Mouse (Mus musculus): ENCODE results near the gene Ankrd40.
A peak's percentile ranks its signal among the peaks of the same experiment; 100 is the strongest.

Gene Ankrd40

DNA sequence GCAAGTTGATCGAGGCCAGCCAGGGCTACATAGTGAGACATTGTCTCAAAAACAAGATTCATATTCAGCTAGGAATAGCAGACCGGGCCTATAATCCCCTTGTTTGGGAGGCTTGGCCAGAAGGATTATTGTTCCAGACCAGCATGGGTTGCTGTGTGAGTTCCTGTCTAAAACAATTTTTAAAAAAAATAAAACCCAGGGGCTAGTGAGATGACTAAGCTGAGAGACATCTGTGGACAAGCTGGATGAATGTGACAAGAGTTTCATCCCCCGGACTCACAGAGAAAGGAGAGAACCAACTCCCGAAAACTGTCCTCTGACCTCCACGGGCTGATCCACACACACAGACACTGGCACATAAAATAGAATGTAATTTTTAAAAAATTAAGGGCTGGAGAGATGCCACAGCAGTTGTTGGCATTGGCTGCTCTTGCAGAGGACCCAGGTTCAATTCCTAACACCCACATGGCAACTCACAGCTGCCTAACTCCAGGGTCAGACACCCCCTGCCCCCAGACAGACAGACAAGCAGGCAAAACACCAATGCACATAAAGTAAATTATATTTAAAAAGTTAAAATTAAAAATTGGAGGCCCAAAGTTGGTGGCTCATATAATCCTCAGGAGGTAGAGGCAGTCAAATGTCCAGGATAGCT lies 4.4 kb upstream of the Ankrd40 start:
- DNase-seq (ENCODE audit: low spot score in 2 of 2): no peak

DNA sequence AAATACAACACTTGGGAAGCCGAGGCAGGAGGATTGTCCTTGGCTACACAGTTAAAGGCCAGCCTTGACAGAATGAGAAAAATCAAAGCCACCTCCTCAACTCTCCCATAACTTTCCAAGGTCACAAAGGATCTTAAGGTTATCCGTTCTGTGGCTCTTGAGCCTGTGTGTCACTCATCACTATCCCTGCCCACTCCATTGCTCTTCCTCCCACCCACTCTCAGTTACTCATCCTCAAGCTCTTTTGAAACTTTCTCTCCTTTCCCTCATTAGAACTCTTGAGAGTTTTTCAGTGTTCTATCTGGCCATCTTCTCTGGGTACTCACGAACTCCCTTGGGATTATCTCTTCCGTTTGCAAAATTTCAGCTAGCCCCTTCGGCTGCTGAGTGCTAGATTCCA lies 3.2 kb upstream of the Ankrd40 start:
- no peak for DNase-seq (ENCODE audit: low spot score in 2 of 2)

DNA sequence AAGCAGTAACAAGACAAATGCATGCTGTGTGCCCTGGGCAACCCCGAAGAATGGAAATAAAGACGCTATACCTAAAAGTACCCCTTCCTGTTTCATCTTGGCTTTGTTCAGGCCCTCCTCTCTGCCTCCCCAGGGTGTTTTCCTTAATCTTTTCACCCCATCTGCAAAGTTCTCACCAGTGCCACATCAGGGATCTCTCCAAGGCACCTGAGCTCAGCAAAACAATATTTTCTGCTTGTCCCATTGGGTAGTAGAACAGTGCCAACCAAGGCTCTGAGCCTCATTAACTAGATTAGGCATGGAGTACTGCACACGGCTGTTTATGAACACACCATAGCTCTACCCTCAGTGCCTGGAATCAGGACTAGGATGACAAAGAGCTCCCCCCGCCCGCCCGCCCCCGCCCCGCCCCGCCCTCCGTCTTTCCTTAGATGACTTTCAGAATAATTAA lies 815 bp upstream of the Ankrd40 start:
- DNase-seq (ENCODE audit: low spot score in 2 of 2): no peak

DNA sequence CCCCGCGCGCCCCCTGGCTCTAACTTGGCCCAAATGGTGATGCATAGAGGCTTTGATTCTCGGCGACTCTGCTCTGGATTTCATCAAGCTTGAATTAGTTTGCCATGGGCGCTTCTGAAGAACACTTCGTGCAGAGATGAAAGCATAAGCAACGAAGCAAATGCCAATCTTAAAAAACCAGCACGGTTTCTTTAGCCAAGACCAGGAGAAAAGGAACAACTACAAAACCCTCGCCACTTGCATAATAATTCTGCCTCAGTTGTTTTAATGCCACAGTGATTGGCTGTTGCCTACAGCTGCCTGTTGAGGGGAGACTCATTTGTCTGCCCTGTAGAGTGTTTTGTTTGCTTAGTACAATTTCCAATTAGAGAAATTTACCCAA lies 834 bp downstream of the Ankrd40 start:
- DNase-seq (ENCODE audit: low spot score in 2 of 2): no peak

DNA sequence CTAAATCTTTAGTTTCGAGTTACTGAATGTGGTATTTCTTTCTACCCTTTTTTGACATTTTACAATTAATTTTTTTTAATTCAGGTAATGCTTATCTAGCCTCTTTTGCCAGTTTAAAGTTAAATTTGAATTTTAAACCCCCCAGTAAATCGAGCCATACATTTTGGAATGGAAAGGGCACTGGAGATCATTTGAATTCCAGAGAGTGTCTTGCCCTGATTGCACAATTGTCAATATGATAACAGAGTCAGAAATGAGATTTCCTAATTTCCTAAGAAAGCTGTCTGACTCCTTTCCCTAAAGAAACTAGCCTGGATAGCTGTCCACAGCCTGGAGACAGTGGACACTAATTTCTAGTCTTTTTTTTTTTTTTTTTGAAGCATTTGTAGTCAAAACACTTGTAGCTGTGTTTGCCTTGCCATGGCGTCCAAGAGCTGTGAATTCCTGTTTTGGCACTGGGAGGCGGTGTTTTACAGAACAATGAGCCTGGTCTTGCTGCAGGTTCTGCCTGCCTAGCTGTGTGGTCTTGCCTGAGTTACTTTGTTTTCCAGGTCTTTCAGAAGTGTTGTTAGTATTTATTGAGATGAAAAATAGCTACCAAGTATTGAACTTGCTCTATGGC lies 1.6 kb downstream of the Ankrd40 start:
- peak; percentile 35 to 48 for DNase-seq (ENCODE audit: low spot score in 2 of 2)

DNA sequence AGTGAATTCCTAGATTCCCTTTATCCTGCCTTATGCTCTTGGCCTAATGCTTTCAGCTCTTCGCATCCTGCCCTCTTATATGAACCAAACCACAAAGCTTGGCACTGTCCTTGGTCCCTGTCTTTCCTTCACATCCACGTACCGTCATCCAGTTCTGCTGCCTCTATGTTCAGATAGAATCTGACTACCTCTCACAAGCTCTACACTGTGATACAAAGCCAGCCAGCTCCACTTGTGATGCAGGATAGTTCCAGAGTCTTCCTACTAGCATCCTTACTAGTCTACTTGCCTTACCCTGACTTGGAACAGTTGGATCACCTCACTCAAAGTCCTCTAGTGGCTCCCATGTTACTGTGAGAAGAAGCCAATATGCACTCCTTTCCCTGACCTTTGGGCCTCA lies 2.4 kb downstream of the Ankrd40 start:
- DNase-seq (ENCODE audit: low spot score in 2 of 2): no peak

DNA sequence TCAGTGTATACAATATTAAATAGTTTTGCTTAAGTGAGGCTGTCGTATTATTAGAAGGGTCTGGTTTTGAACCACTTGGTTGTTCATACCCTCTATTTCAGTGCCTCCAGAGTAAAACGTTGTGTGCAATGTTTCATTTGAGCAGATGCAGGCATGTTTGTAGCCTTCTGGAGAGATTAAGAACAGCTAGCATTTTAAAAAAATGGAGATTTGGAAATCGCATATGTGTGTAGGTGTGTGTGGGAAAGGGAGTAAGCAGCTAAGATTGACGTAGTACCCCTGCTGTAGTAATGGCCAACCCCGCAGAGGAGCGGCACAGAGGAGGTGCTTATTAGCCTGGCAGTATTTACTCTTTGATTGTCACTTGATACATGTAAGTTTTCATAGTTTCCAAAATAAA lies 4.9 kb downstream of the Ankrd40 start:
- DNase-seq (ENCODE audit: low spot score in 2 of 2): no peak

DNA sequence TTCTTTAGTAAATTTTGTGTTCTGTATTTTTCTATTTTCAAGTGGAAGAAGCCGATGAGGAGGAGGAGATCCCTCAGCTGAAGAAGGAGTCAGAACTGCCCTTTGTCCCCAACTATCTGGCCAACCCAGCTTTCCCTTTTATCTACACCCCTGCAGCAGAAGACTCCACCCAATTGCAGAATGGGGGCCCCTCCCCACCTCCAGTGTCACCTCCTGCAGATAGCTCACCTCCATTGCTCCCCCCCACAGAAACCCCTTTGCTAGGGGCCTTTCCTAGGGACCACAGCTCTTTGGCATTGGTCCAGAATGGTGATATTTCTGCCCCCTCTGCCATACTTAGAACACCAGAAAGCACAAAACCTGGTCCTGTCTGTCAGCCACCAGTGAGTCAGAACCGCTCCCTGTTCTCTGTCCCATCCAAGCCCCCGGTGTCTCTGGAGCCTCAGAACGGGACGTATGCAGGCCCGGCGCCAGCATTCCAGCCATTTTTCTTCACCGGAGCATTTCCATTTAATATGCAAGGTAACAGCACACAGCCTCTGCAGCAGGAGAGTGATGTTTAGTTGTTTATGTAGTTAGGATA lies 6.7 kb downstream of the Ankrd40 start:
- DNase-seq (ENCODE audit: low spot score in 2 of 2): no peak

DNA sequence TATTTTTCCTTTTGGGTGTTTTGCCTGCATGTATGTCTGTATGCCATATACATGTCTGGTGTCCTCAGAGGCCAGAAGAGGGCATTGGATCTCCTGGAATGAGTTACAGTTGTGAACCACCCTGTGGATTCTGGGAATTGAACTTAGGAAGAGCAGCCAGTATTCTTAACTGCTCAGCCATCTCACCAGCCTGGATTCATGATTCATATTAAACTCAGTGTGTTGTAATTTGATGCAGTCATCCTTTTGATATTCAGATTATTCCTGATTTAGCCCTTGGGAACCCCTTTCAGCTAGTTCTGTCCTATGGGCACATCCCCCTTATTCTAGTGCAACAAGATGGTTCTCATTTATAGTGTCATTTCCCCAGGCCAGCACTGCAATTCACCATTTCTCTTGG lies 8.8 kb downstream of the Ankrd40 start:
- DNase-seq (ENCODE audit: low spot score in 2 of 2): no peak

DNA sequence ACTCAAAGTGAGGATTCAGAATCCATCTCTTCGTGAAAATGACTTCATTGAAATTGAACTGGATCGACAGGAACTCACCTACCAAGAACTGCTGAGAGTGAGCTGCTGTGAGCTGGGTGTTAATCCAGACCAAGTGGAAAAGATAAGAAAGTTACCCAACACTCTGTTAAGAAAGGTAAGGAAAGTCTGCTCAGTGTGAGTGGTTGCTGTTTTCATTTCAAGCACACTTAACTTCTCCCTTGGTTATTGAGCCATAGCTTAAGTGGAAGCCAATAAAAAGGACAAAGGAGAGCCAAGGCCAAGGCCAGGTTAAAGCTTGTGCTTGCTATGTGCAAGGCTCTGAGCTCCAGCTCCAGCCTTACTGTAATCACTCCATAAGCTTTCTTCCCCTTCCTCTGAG lies 10.5 kb downstream of the Ankrd40 start:
- no peak for DNase-seq (ENCODE audit: low spot score in 2 of 2)

DNA sequence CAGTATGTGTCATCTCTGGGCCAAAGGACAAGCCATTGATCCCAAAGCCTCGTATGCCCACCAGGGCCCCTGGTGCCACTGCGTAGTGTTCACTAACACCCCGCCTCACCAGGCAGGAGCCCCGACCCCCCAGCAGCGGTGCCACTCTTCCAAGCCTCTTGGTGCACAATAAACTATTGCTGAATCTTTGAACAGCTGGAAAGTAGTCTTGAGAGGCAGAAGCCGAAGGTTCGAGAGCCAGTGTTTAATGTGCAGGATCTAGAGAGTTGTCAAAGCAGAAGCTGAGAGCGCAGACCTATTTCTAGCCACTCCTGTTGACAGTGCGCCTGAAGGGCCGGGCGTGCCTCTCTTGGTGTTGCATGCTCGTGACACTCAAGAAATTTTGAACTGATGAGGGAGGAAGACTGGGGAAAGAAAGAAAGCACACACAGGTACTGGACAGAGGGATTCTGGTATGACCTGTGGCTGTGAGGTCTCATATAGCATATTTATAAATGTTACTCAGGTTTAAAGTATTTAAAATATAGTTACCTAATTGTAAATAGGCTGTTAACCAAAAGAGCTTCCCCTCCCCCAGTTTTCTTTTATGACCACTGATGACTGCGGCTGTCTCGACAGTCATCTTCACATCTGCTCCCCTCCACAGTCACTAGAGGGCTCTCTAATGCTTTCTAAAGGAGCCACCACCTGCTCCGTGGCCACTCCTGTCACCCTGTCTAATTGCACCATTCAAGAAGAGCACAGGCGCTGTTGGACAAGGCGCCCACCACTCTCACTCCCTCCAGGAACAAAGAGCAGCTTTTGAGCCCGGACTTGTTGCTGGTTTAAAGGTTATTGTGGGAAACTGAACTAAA lies 12.2 kb downstream of the Ankrd40 start:
- peak in 1 of 2 experiments; percentile 45 for DNase-seq (ENCODE audit: low spot score in 2 of 2)

DNA sequence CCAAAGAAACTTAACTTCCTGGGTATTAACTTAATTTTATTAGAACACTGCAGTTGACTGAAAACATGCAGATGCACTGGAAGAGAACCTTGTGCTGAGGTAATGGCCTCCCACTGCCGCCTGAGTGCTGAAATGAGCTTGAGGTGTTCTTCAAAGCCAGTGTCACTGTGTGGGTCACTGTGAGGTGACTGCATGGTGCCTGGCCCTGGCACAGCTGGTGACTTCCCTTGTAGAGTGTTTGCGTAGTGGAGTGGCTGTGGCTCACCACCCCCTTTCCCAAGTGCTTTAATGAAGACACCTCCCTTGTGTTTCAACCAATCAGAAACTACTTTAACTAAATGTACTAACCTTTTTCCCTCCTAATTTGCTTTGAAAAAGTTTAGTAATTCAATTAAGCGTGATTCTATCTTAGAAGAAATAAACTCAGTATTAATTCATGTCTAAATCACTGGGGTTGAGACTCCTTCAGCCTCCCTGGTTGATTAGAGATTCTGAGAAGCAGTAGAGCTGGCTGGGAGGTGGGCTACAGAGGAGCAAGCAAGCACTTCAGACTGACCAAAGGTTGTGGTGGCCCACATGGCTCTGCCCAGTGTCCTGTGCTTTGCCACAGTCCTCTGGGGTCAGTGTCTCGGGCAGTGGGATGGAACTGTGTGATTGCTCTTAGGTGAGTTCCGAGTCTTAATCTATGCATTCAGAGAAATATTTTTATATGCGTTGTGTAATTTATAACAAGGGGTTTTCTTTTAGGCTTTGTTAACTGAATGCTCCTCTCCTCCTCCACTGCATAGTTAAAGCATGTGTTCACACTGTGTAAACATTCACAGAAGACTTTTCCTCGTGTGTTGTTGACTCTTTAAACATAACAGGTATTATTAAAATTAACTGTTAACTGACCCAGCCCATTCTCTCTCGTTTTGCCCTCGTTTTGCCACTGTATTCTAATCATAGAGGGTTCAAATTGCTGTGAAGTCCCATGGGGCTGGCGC lies 13.4 kb downstream of the Ankrd40 start:
- DNase-seq (ENCODE audit: low spot score in 2 of 2): no peak

DNA sequence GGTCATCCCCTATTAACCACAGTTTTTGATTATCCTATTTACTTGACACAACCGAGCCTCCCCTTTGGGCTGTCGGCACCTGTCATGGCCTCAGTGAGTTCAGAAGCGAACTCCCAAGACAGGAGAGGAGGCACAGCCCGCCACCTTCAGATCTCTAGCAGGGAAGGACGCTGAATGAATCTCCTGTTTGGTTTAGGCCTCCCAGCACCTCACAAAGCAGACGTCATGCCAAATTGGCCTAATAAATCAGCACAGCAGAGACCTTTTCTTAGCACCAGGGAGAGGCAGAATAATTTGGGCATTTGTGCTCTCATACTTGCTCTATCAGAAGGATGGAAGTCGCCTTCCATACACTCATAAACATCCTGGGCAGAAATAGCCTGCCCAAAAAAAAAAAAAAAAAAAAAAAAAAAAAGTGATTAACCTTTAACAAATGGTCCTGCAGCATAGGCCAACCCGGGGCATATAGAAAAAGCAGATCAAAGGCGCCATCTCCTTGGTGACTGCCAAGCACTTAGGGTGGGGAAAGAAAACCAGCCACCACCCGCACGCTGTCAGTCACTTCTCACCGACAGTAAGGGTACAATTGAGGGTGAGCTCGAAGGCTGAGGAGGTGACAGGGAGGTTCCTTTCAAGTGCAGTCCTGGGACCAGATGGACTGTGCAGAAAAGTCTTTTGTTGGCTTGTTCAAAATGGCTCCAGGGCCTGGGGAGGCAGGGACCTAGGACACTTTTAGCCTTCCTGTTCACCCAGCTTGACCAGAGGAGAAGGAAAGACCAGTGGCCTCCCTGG lies 14.5 kb downstream of the Ankrd40 start:
- no peak for DNase-seq (ENCODE audit: low spot score in 2 of 2)

DNA sequence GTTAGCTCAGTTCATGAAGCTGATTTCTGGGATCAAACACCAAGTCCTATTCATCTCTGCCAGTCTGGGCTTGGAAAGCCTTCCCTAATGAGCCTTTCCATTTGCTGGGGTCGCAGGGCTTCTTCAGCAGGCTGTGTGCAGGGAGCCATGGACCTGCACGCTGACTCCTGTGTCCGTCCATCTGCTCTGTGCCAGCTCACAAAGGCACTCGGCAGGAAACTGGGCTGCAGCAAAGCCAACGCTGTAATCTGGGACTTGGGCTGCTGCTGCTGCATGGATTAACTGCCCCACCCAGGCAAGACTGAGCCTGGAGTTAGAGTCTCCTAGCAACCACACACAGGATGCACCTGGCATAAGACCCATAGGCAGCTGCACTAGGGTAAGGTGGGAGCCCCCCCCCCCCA lies 16.2 kb downstream of the Ankrd40 start:
- no peak for DNase-seq (ENCODE audit: low spot score in 2 of 2)

DNA sequence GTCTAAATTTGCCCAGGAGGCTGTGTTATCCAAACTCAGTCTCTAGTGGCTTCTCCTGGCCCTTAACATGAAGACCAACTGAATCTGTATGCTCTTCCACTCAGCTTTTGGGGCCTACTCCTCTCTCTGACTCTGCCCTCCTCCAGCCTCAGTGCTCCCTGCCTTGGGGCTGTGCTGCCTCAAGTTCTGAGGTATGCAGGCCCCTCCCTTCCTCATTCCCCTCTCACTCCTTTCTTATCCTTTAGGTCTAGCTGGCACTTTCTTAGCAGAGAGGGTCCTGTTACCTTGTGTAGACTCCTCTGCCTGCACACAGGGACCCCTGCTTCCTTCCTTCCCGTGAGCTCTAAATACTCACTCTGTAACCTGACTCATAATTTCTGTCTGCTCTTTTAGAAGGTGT lies 16.7 kb downstream of the Ankrd40 start:
- DNase-seq (ENCODE audit: low spot score in 2 of 2): no peak

DNA sequence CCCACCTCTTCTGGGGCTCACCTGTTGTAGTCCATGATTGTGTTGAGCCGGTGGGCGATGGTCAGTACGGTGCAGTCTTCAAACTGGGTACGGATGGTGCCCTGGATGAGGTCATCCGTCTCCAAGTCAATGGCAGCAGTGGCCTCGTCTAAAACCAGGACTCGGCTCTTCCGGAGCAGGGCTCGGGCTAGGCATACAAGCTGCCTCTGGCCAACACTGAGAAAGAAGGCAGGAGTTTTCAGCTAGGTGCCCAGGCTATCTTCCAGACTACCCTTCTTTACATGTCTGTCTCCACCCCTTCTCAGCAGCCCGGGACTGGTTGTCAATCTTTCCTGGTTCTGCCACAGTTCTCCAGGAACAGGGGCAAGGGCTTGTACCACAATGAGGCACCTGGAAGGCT lies 18.1 kb downstream of the Ankrd40 start:
- no peak for DNase-seq (ENCODE audit: low spot score in 2 of 2)

DNA sequence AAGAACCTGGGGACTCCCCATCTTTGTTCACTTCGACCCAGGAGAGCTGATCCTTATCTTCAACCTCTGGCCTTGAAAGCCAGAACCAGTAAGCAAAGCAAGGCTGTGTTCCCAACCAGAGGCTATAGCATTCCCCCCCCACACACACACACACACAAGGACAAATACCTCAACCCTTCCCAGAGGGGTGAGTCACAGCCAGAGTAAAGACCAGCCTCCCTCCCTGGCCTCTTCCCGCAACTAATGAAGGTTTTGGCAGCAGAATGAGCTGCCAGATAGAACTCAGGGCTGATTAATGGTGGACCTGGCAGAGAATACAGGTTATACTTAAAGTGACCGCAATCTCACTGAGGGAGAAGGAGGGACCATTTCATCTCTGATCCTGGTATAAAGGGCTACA lies 18.8 kb downstream of the Ankrd40 start:
- DNase-seq (ENCODE audit: low spot score in 2 of 2): peak; percentile 64 to 67

DNA sequence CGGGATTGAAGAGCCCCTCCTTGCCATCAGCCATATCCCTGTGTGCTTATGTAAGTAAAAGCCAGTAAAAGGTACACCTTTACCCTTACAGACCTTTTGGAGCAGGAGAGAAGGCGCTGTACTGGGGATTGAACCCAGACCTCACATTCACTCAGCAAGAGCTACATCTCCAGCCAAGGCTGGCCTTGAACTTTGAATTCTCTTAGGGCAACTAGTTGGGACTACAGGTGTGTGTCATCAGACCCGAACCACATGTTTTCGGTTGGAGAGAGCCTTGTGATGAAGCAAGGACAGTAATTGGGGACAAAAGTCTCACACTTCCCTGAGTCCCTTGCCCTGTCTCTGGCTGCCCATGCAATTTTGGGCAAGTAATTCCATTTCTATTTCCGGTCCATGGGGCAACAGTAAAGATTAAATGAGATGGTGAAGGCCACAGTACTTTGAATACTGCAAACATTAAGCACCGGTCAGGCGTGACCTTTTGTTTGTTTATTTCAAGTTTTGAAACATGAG lies 19.3 kb downstream of the Ankrd40 start:
- no peak for DNase-seq (ENCODE audit: low spot score in 2 of 2)

DNA sequence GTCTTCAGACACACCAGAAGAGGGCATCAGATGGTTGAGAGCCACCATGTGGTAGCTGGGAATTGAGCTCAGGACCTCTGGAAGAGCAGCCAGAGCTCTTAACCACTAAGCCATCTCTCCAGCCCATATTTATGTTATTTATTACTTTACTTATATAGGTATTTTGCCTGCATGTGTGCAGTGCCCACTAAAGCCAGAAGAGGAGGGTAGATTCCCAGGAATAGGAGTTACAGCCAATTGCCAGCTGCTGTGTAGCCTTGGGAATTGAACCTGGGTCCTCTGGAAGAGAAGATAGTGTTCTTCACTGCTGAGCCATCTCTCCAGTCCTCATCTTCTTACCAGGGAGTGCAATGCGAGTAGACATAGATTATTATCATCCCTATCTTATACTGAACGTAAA lies 22.0 kb downstream of the Ankrd40 start:
- no peak for DNase-seq (ENCODE audit: low spot score in 2 of 2)

DNA sequence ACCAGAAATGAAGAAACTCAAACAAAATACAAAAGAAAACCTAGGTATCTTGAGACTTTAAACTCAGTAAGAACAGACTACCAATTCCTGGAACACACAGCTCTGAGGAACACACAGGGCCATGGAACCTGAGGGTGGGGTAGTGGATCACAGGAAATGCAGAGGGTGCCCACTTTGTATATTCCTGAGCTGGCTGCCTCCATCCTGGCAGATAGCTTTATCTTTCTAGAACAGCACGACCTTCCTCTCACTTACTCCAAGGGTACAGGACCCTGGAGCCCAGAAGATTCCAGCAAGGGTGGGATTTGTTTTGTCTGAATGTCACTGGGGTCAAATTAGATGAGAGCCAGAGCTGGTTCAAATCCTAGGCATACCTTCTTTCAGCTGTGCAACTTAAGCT lies 22.5 kb downstream of the Ankrd40 start:
- no peak for DNase-seq (ENCODE audit: low spot score in 2 of 2)

All from urinary bladder, postnatal 36 days (tissue).